Mouse (Mus musculus): ENCODE measurements around the gene Med12l.
A peak's percentile ranks its signal among the peaks of the same experiment; 100 is the strongest.

Gene Med12l

DNA sequence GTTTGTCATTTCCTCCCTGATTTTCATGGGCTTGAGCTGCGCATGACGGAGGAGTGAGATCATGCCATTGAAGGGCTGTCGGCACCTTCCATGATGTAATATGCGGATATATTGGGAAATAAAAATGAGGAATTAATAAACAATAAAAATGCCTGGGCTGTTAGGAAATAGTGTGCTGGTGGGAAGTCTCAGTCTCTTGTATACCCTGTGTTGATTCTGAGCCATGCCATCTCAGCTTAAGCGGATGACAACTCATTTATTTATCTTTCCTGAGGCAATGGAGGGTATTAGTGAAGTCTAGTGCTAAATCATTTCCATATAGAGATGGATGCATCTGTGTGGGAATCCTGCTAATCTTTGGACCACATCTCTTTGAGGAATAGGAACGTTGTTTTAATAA, 242.4 kb downstream of the Med12l start:
- ATAC-seq (ENCODE audit: low TSS enrichment) = no peak

DNA sequence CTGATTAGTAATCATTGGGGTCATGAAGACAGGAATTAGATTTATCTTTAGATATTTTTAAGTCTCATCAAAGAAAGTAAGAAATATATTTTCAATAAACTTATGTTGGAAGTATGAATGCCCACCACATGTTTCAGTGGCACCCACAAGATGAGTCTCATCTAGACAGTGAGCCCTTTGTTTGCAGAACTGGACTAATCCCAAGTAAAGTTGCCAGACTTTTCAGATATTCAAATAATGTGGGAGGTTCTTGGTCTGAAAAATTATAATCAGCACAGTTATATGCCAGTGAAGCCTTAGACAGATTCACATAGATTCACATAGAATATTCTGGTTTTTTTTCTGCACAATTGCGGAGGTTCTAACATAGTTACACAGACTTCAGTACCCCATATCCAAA, 244.8 kb downstream of the Med12l start:
- ATAC-seq (ENCODE audit: low TSS enrichment) = no peak

DNA sequence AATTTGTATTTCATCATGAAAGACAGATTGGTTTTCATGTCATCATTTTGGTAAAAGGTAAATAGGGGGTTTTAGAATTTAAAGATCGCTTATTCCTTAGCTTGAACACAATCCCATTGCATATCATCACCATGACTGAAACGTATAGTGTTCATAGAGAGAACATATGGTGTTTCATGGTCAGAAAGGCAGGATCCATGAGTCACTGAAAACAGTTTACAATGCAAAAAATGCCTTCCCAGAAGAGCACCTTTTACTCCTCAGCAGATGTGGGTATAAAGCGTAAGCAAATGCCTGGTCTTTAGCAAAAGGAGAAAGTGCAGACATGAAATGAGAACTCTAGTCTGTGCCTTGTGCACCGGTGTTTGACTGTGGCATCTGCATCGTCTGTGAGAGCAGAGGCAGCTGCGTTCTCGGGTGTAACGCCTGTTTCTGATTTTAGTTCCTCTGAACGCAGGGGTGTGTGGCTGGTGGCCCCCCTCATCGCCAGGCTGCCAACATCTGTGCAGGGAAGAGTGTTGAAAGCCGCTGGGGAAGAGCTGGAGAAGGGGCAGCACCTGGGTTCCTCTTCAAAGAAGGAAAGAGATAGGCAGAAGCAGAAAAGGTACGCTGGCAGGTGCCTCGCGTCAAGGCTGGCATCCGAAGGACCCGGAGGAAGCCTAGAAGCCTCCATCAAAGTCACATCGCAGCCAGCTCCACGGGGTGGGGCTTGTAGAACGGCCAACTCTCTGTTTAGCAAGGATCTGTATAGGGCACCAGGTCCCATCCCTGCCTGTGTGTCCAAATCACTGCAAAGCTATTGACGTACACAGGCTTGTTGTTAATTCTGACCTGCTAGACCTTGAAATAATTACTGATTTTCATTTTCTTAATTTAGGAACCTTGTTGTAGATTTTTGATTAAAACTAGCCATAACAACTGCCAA, 252.4 kb downstream of the Med12l start:
- peak; percentile 60 for ATAC-seq (ENCODE audit: low TSS enrichment)

DNA sequence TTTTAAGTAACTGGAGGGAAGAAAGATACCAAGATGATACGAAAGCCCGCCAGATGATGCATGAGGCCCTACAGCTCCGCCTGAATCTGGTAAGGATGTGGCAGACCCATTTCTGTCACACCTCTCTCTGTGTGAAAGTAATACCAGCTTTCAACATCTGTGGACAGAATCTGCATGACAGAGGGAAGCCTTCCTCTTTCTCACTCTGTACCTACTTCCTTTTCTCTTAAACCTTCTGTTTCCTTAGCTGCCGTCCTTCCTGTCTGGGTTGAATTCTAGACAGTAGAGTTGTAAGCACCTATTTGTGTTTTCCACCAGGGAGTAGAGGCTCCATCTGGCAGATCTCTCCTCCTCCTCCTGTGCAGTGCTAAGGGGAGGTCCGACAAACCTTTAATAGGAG, 255.1 kb downstream of the Med12l start:
- peak; percentile 44 for ATAC-seq (ENCODE audit: low TSS enrichment)

DNA sequence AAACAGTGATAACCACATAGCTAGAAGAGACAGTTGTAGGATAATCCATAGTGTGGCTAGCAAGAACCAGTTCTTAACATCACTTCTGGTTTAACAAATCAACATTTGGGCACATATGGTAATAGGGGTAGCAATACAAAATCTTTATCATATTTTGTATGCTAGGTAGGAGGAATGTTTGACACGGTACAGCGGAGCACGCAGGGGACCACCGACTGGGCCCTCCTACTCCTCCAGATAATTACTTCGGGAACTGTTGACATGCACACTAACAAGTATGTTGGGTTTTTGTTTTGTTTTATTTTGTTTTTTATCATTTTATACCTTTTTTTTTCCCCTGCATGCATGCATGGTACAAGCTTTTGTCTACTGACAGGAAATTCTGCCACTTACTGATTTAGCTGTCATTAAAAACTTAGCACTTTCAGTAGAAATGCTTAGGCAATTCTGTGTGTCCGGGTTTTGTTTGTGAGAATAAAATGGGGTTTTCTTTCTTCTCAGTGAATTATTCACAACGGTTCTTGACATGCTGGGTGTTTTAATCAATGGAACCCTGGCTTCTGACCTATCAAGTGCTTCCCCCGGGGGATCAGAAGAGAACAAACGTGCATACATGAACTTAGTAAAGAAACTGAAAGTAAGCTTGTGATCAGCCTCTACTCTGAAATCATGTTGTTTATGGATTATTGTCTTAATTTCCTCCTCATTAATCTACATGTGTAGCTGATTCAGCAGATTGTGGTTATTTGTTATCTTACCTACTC, 256.3 kb downstream of the Med12l start:
- ATAC-seq (ENCODE audit: low TSS enrichment) = no peak

DNA sequence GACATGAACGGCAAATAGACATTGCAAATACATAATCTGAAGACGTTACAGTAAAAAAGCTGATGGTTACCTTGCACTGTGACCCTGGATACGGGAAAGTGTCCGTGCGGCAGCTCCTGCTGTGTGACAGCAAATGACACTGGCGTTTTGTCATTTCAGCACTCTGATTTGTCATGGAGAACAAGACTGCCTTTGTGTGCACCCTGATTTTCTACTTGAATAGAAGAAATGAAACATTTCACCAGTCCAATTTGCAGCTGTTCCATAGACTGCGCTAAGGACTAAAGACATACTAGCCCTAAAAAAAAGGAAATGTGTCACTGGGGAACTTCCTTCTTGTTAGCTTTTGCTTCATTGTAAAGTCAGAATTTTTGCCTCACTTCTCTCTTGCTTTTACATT, 257.1 kb downstream of the Med12l start, which contains the start of gene P2ry12:
P2ry12 (minus strand) TSS at position 168 of the 400 bp plus-strand sequence.
- no peak for ATAC-seq (ENCODE audit: low TSS enrichment)

DNA sequence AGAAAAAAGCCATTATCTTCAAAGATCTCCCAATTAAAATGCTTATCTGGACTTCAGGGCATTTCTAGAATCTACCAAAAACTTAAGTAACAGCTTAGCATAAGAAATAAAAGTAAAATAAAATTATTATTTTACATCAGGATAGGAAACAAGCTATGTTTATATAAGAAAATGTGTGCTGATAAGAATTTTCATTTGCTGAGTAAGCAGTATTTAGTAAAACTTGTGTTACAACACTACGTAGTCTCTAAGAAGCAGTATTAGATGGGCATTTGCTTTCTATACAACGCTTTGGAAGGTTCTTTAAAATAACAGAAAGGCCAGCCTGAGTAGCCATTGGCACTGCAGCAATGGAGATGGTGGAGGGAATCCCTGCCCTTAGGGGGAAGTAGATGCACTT, 257.8 kb downstream of the Med12l start:
- no peak for ATAC-seq (ENCODE audit: low TSS enrichment)

DNA sequence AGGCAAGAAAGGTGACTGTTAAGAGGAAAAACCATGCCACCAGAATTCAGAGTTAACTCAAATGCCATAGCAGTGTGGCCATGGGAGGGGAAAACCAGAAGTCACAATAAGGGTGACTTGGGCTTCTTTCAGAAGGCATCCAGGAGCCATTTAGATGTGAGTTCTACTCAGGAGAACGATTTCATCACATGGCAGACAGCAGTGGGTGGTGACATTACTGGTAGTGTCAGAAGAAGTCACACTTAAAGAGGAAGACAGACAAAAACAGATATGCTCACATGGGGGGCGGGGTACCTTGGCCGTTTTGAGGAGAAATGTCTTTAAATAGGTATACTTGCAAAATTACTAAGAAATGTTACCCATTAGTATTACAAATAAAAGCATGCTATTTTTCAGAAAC, 258.4 kb downstream of the Med12l start:
- ATAC-seq (ENCODE audit: low TSS enrichment) = no peak

DNA sequence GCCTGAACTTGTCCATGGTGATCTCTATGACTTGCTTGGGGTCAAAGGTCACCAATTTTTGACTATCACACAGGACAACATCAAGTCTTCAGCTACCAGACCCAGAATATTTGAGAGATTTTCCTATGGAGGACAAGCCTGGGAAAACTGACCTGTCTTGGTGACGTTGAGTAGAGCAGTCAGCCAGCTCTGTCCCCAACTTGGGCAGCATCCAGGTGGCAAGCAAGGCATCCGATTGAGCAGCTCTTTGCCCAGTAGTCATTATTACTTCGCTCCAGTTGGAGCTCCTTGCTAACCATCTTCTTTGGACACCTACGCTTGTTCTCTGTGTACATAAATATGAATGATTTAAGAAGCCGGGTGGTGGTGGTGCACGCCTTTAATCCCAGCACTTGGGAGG, 265.2 kb downstream of the Med12l start:
- ATAC-seq (ENCODE audit: low TSS enrichment) = no peak

DNA sequence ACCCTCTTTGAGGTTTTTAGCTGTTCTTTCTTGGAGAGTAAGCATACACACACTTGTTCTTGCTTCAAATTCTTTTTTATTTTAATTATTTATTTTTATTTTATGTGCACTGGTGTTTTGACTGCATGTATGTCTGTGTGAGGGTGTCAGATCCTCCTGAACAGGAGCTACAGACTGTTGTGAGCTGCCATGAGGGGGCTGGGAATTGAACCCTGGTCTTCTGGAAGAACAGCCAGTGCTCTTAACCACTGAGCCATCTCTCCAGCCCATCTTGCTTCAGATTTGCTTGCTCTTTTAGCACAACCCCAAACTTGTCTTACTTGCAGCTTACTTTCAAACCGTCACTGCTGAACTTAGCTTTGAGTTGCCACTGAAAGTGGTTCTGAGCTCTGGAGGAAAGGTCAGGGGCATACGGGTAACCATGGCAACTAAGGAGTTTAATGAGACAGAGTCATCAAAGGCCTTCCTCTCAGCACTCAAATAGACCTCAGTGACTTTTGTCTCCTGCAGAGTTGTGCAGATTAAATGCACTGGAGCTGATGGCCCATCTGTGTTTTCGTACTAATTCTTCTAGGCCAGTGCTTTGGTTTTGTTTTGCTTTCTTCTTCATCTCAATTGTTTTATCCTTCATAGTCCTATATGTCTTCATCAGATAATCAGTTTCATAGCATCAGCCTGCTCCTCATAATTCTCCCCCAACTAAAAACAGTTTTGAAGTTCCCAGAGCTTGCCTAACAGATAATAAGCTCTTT, 272.1 kb downstream of the Med12l start:
- ATAC-seq (ENCODE audit: low TSS enrichment) = no peak

DNA sequence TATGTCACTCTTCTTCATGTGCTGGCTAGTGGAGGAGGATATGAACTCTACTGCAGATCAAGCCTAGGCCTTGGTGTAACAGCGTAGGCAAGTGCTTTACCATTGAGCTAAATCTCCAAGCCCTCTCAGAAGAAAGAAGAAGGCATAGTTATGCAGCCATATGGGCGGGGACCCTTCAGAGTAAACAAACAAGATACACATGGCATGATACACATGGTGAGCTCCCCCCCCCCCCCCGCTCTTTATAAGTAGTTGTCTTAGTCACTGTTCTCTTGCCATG, 272.6 kb downstream of the Med12l start:
- ATAC-seq (ENCODE audit: low TSS enrichment) = no peak

DNA sequence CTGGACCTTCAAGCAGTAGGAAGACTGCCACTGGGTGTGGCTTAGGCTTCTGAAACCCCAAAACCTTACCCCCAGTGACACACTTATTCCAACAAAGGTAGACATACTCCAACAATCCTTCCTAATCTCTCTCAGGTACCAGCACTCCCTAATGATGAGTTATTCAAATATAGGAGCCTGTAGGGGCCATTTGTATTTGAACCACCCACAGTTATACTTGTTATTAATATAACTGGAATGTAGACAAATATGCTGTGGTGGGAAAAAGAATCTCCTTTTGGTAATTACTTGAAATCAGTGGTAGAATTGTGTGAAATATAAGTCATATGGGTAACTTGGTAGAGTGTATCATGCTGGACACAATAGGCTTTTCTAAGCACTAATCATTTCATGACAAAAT, 273.0 kb downstream of the Med12l start:
- ATAC-seq (ENCODE audit: low TSS enrichment) = no peak

DNA sequence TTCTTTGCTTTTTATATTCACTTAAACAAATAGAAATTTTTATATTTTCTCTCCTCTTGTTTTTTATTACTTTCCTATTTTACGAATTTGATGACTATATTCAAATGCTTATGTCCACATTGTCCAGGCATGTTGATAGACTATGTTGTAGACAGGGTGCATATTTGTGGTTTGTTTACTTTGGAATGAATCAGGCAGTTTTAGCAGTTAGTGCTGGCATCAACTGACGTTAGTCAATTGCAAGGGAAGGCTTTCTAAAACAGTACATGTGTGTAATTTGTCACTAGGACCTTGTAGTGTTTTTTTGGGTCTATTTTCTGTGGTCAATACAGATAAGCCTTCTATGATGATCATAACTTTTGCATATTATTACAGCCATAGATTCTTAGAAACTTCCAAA, 284.9 kb downstream of the Med12l start:
- no peak for ATAC-seq (ENCODE audit: low TSS enrichment)

DNA sequence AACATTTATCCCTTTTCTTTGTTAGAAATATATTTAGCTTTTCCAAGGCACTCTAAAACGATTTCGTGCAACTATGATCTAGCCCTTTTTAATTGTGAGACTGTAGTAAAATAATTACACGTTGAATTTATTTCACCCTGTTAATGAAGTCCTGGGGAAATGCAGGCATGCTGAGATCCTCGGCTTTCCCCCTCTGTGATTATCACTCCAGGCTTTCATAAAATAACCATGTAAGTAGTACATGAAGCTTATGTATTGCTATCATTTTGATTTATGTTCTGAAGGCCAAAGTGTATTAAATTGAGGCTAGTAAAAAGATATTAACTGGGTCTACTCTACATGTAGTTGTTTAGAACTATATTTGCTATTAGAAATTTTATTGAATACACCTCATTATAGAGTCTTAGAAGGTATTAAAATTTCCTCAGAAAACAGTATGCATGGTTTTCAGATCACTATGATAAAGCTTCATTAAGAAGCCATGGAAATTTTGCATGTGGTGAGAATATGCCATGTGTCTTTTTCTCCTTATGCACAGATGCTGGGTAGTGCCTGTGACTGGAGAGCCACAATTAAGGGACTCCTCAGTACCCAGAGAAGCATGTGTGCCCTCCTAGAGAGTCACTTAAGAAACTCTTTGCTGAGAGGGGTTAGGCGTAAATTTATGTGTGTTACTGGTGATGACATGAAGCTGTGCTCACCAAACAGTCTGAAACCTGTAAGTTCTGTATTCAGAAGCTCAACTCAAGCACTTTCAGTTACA, 288.0 kb downstream of the Med12l start:
- no peak for ATAC-seq (ENCODE audit: low TSS enrichment)

DNA sequence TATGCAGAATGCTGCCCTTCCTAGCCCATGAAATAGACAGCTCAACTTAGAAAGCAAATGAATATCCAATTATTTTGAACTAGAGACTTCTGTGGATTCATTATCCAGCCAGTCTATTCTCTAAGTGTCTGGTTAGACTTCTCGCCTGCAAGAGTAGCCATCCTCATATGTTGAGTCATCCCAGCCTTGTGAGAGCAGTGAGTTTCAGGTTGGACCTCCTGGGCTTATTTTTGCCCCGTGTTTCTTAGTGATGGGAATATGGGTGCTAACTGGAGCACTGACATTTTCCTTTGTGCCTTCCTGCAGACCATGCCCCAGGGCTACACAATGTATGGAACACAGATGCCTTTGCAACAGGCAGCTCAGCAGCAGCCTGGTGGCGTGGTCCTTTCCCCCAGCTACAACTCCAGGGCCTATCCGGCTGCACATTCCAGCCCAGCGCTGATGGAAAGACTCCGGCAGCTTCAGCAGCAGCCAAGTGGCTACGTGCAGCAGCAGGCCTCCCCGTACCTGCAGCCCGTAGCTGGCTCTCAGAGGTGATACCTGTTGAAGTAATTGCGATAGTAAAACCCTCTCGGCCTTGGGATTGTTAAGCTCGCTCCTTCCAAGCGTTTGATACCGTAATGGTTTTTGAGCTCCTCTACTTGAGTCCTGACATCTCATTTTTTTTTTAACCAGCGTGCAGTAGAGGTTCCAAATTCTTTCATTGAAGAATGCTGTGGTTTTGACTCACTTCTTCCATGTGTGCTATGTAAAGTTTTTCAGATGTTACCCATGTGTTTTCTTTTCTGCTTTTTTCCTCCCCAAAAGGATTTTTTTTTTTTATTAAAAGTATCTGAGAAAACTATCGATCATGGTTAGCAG, 290.3 kb downstream of the Med12l start:
- ATAC-seq (ENCODE audit: low TSS enrichment) = no peak

DNA sequence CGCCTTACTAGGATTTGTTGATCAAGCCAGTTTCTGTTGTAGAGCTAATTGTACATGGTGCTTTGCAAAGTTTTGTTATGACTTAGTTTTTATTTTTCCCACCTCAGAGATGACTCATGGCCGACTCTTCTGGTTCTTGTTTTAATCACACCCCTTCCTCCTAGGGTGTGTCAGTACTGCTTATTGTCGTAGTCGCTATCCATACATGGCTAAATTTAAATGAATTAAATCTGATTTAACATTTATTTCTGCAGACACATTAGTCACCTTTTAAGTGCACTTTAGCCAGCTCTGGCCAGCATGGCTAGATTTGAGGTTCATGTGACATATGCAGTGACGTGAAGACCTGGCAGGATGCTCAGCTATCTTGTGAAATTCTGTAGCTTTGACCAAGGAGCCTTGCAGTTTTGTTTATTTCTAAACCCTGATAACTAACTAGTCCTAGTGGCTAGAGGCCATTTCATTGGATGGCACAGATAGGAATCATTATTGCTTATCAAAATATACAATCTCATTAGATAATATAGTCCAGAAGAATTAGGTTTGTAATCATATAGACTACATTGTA, 291.0 kb downstream of the Med12l start:
- no peak for ATAC-seq (ENCODE audit: low TSS enrichment)

DNA sequence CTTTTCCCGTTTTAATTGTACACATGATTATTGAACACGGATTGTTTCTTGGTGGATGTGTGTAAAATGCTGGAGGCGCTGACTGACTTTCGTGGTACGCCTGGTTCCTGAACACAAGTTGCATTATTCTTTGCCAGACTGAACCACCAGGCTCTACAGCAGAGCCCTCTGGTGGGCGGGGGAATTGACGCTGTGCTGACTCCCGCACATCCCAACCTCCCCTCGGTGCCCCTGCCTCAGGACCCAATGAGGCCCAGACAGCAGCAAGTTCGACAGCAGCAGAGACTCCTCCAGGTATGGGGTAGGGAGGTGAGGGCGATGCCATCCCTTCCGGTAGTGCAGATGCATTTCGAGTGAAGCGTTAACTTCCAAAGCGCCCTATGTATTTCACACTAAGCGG, 292.0 kb downstream of the Med12l start:
- no peak for ATAC-seq (ENCODE audit: low TSS enrichment)

DNA sequence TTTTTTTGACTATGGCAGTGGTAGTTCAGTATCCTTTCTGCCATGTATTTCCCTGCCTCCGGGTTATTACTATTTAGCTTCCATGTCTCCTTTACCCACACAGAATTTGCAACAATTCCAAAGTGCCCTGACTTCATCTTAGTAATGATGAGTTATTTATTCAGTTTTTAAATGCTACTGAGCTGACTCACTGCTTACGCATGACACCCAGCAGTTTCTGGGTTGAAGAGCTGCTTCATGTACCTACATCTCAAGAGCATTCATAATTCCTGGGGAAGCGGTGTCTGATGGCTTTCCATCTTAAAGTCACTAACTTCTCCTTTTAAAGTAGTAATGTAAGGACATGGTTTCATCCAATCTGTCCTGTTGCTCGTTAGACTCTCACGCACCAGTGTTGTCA, 299.3 kb downstream of the Med12l start:
- no peak for ATAC-seq (ENCODE audit: low TSS enrichment)

DNA sequence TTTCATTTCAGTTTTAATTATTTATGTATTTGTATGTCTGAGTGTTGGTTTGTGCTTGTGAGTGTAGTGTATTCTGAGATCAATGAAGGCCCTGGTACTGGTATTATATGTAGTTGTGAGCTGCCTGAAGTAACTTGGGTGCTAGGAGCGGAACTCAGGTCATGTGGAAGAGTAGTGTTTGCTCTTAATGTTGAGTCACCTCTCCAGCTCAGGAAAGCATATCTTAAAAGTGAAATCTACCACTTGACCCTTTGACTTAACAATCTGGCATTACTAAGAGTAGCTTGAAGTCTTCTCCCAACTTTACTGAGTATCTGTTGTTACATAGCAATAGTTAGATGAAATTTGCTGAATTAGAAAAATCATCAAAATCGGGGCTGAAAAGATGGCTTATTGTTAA, 299.9 kb downstream of the Med12l start:
- no peak for ATAC-seq (ENCODE audit: low TSS enrichment)

DNA sequence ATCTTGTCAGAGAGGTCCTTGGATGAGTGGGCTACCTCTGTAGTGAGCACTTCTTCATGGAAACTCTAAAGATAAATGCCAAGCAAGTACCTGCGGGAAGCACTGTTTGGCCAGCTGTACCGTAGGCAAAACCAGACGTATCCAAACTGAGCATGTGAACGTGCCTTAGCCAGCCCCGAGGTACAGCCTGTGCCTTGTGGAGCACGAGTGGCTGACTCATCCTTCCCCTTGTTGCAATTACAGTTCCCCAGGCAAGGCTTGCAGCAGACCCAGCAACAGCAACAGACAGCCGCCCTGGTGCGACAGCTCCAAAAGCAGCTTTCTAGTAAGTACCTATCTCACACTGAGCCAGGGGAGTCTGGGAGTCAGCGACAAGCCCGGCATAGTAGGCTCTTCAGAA, 307.0 kb downstream of the Med12l start:
- peak; percentile 98 for ATAC-seq (ENCODE audit: low TSS enrichment)

DNA sequence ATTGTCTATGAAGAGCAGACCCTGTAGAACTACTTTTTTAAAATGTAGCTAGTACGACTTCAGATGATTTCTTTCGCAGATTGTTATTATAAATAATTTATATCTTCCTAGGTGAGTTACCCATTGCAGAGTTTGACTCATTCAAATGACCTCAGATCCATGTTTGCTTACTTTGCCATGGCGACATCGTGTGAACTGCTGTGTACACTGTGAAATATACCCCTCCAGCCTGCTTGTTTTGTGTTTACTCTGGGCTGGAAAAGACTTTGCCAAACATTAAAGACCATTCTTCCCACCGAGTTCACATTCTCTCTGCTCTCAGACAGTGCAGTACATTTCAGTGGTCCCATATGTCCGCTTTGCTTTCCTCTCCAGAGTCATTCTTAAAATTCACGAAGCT, 310.5 kb downstream of the Med12l start:
- ATAC-seq (ENCODE audit: low TSS enrichment) = no peak
